Mouse (Mus musculus) neural tube, embryonic 11.5 days (tissue): ENCODE measurements around the gene Olfr536. TPM values are rescaled to one million over a fixed set of nuclear protein-coding genes. Genes with fewer than 3 reads are reported as not detected.

Source experiments
- polyA plus RNA-seq: library from polyadenylated mRNA; unstranded; fragments of >200 nt; fragmentation: Nextera tagmentation; extraction: Ambion mirVana; gene quantifications from 2 replicates; pipeline ENCODE4 v1.2.1, GENCODE M21; 2014

The Olfr536 gene
- polyA plus RNA-seq, 1 experiment from 2014 or later = not detected

Other genes with a start within 250 kb of the Olfr536 start
- not detected in 2 replicates for gene Olfr525, start 186.5 kb downstream of the Olfr536 start, polyA plus RNA-seq
- not detected in 2 replicates for gene Olfr527, start 173.4 kb downstream of the Olfr536 start, polyA plus RNA-seq
- gene Olfr60, start 145.7 kb downstream of the Olfr536 start, polyA plus RNA-seq = not detected in 2 replicates
- gene Olfr530, start 131.1 kb downstream of the Olfr536 start, polyA plus RNA-seq = not detected in 2 replicates
- not detected in 2 replicates for gene Olfr531, start 104.5 kb downstream of the Olfr536 start, polyA plus RNA-seq
- not detected in 2 replicates for gene Olfr532, start 85.8 kb downstream of the Olfr536 start, polyA plus RNA-seq
- gene Olfr533, start 44.0 kb downstream of the Olfr536 start, polyA plus RNA-seq = not detected in 2 replicates
- not detected in 2 replicates for gene Olfr535, start 23.2 kb downstream of the Olfr536 start, polyA plus RNA-seq
- not detected in 2 replicates for gene Olfr538, start 60.5 kb upstream of the Olfr536 start, polyA plus RNA-seq
- gene Olfr46, start 93.9 kb upstream of the Olfr536 start, polyA plus RNA-seq = not detected in 2 replicates
- gene Olfr61, start 121.6 kb upstream of the Olfr536 start, polyA plus RNA-seq = not detected in 2 replicates
- gene Olfr53, start 139.1 kb upstream of the Olfr536 start, polyA plus RNA-seq = not detected in 2 replicates
- not detected in 2 replicates for gene Olfr539, start 152.5 kb upstream of the Olfr536 start, polyA plus RNA-seq
- gene Olfr45, start 174.6 kb upstream of the Olfr536 start, polyA plus RNA-seq = not detected in 2 replicates
- gene Olfr541, start 189.9 kb upstream of the Olfr536 start, polyA plus RNA-seq = not detected in 2 replicates